Mouse (Mus musculus) layer of hippocampus, adult 2 months (tissue): ENCODE measurements around the gene Hpse2. TPM values are rescaled to one million over a fixed set of nuclear protein-coding genes. Genes with fewer than 3 reads are reported as not detected.

Experiments used
- DNase-seq, 2 experiments: peaks; one replicate each; pipeline ENCODE4 v3.0.0; 2022; ENCODE audit warnings: low spot score in 2 of 2
- H3K27ac ChIP-seq: fragments of 200-600 bp; 2 replicates; pipeline ENCODE4 v1.8.1; 2022
- H3K4me3 ChIP-seq: fragments of 200-600 bp; 2 replicates; pipeline ENCODE4 v1.8.1; 2022; ENCODE audit warnings: mild to moderate bottlenecking
- CTCF ChIP-seq: fragments of 200-600 bp; conservative IDR thresholded peaks from 2 replicates; pipeline ENCODE4 v1.8.1; 2022; ENCODE audit warnings: antibody characterized with exemption, mild to moderate bottlenecking, moderate library complexity
- total RNA-seq, 2 experiments: library from RNA; stranded (reverse); gene quantifications; 2 replicates each; pipeline ENCODE4 v1.2.3; 2021

Hpse2 gene
- total RNA-seq, 2 experiments from 2014 or later: 0.15 to 0.33 TPM

- DNase-seq: no peak
- no peak for TF ChIP-seq CTCF
- Histone ChIP-seq H3K4me3 (no peak overlapping the region), H3K27ac (no peak overlapping the region)
Measured at GRCm38 (mm10) chr19:42743261-42743660, 644.9 kb downstream of the Hpse2 start.

- Histone ChIP-seq H3K4me3 (no peak overlapping the region), H3K27ac (0 out of 2 replicates have a peak overlapping the region, but pooled peaks have one; percentile 25)
- TF ChIP-seq CTCF: no peak
- DNase-seq: peak; percentile 44 to 55
Measured at GRCm38 (mm10) chr19:42741884-42742283, 646.3 kb downstream of the Hpse2 start.

GRCm38 (mm10) chr19:42740163-42740899 is 647.8 kb downstream of the Hpse2 start:
- Histone ChIP-seq H3K4me3 (no peak overlapping the region), H3K27ac (no peak overlapping the region)
- no peak for DNase-seq
- TF ChIP-seq CTCF: no peak

GRCm38 (mm10) chr19:42739734-42740133 is 648.4 kb downstream of the Hpse2 start:
- Histone ChIP-seq H3K4me3 (no peak overlapping the region), H3K27ac (no peak overlapping the region)
- DNase-seq: no peak
- TF ChIP-seq CTCF: no peak

GRCm38 (mm10) chr19:42737753-42738152 is 650.4 kb downstream of the Hpse2 start:
- Histone ChIP-seq H3K4me3 (no peak overlapping the region), H3K27ac (no peak overlapping the region)
- TF ChIP-seq CTCF: no peak
- no peak for DNase-seq

Other genes with a start within 250 kb of the Hpse2 start
- gene Cnnm1, start 52.1 kb upstream of the Hpse2 start, total RNA-seq: 100 to 1,000 TPM; 113 to 115 TPM
- 100 to 1,000 TPM; 324 to 355 TPM for gene Got1, start 136.2 kb upstream of the Hpse2 start, total RNA-seq
- gene Nkx2-3, start 224.0 kb upstream of the Hpse2 start, total RNA-seq: not detected